Mouse (Mus musculus) G1E (cell line): ENCODE measurements around the gene Igsf21. TPM values are rescaled to one million over a fixed set of nuclear protein-coding genes. Genes with fewer than 3 reads are reported as not detected.

Experiments
- ATAC-seq: 2 replicates; pipeline ENCODE4 v1.8.0; 2016; ENCODE audit warnings: mild to moderate bottlenecking; ENCODE audit not compliant: insufficient number of reproducible peaks, poor library complexity, low FRiP score, severe bottlenecking; ENCODE audit errors: extremely low read depth
- DNase-seq: peaks from one replicate; pipeline ENCODE4 v3.0.0; 2012; ENCODE audit warnings: low spot score
- H3K27me3 ChIP-seq: 2 replicates; pipeline ENCODE4 v1.6.1; 2012; ENCODE audit warnings: mild to moderate bottlenecking, low read length, inconsistent platforms; ENCODE audit not compliant: insufficient read depth
- H3K36me3 ChIP-seq: replicated peaks from 2 replicates; pipeline ENCODE3; 2012; ENCODE audit warnings: mild to moderate bottlenecking, inconsistent platforms
- H3K4me1 ChIP-seq: 2 replicates; pipeline ENCODE4 v1.6.1; 2012; ENCODE audit warnings: low read depth, low read length, inconsistent platforms, mixed read lengths; ENCODE audit not compliant: insufficient read depth
- H3K4me3 ChIP-seq: 2 replicates; pipeline ENCODE4 v1.5.1; 2012; ENCODE audit warnings: low read depth, mild to moderate bottlenecking, inconsistent platforms, low read length, moderate library complexity, mixed read lengths
- H3K9me3 ChIP-seq: replicated peaks from 2 replicates; pipeline ENCODE4 v1.6.1; 2012; ENCODE audit warnings: inconsistent platforms
- CTCF ChIP-seq: IDR thresholded peaks from 2 replicates; pipeline ENCODE4 v1.5.1; 2012; ENCODE audit warnings: low read depth, low read length, inconsistent platforms, mixed read lengths
- GATA1 ChIP-seq: IDR thresholded peaks from 2 replicates; pipeline ENCODE4 v1.6.1; 2012; ENCODE audit warnings: borderline replicate concordance, low read length, inconsistent platforms, mixed read lengths
- GATA2 ChIP-seq: IDR thresholded peaks from 2 replicates; pipeline ENCODE4 v1.6.1; 2012; ENCODE audit warnings: low read depth, low read length, inconsistent platforms, borderline replicate concordance
- POLR2AphosphoS5 ChIP-seq: IDR thresholded peaks from 2 replicates; pipeline ENCODE4 v1.6.1; 2012; ENCODE audit warnings: low read depth, low read length, inconsistent platforms; ENCODE audit not compliant: insufficient replicate concordance
- TAL1 ChIP-seq: conservative IDR thresholded peaks from 2 replicates; pipeline ENCODE4 v1.6.1; 2012; ENCODE audit warnings: low read depth, low read length, inconsistent platforms, mixed read lengths
- polyA plus RNA-seq: library from polyadenylated mRNA; stranded (reverse); fragments of >175 nt; gene quantifications from 2 replicates; pipeline ENCODE4 v1.2.3, GENCODE M21; 2012
- total RNA-seq, 2 experiments: library from RNA; stranded (forward) in 1 of 2; stranded (reverse) in 1 of 2; fragments of 200-1000 nt in 1 of 2; fragments of >200 nt in 1 of 2; fragmentation: Nextera tagmentation in 1 of 2; gene quantifications; 2 replicates each; pipeline ENCODE4 v1.2.3; 2014 to 2017

Gene Igsf21
- total and polyA plus RNA-seq, 3 experiments = not detected

DNA sequence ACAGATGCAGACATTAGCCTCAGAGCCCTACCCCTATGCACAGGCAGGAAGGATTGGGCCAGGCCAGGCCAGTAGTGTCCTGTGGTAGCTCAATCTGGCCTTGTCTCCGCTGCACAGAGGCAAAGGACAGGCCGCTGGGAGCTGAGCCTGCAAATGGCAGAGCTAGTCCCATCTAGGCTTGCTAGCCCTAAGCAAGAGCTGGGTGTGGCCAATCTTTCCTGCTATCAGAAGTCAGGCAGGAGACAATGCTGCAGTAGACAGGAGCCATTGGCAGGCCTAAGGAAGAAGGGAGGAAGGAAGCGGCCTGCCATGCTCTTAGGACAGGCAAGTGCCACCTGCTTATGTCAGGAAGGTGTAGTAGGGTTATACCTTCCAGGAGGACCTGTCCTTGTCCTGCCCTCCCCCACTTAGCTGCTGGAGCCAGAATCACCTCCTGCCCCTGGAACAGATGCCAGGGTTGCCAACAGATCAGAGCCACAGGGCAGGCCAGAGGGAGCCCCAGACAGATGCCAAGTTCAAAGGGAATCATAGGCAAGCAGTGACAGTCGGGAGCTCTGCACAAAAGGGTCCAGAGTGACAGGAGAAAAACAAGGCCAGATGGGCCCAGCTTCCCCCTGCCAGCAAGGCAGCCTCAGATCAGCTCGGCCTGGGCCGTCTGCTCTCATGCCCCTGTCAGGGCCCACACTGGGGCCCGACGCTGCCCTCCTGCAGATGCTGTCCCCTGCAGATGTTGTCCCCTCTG lies 59.0 kb downstream of the Igsf21 start:
- ATAC-seq (no peak), DNase-seq (no peak)
- Histone ChIP-seq H3K4me1 (no peaks in the 10 kb centered on the region), H3K36me3 (no peaks in the 10 kb centered on the region), H3K9me3 (peaks cover 98% of the 10 kb centered on the region), H3K27me3 (no peaks in the 10 kb centered on the region), H3K4me3 (no peak overlapping the region)
- TF ChIP-seq GATA1 (no peak), POLR2AphosphoS5 (no peak), GATA2 (no peak), CTCF (no peak), TAL1 (no peak)

DNA sequence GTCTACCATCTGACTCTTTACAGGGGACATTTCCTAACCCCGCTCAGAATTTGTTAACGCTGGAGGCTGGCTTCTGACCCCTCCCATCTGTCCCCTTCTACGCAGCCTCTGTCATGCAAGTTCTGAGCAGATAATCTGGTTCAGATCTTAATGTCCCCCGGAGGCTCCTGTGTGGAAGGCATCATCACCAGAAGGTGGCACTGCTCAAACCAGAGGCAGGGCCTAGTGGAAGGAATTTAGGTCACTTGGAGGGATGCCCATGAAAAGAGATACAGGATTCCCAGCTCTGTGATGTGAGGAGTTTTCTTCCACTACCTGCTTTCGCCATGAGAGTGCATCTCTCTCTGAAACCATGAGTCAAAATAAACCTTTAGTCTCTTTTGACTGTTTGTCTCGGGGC lies 67.0 kb downstream of the Igsf21 start:
- TF ChIP-seq TAL1 (no peak), GATA2 (no peak), GATA1 (no peak), CTCF (no peak), POLR2AphosphoS5 (no peak)
- no peak for ATAC-seq
- Histone ChIP-seq H3K4me3 (no peak overlapping the region), H3K4me1 (no peaks in the 10 kb centered on the region), H3K9me3 (peaks cover 94% of the 10 kb centered on the region), H3K36me3 (no peaks in the 10 kb centered on the region), H3K27me3 (no peaks in the 10 kb centered on the region)
- no peak for DNase-seq

DNA sequence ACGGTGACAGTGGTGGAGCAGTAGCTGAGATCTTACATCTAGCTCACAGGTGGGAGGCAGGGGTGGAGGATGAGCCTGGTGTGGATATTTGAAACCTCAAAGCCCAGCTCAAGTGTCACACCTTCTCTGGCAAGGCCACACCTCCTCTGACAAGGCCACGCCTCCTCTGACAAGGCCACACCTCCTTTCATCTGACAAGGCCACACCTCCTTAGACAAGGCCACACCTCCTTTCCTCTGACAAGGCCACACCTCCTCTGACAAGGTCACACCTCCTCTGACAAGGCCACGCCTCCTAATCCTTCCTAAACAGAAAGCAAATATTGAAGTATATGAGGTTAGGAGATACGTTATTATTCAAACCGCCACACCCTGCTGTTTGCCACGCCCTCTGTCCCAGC lies 69.5 kb downstream of the Igsf21 start:
- no peak for DNase-seq
- no peak for ATAC-seq

DNA sequence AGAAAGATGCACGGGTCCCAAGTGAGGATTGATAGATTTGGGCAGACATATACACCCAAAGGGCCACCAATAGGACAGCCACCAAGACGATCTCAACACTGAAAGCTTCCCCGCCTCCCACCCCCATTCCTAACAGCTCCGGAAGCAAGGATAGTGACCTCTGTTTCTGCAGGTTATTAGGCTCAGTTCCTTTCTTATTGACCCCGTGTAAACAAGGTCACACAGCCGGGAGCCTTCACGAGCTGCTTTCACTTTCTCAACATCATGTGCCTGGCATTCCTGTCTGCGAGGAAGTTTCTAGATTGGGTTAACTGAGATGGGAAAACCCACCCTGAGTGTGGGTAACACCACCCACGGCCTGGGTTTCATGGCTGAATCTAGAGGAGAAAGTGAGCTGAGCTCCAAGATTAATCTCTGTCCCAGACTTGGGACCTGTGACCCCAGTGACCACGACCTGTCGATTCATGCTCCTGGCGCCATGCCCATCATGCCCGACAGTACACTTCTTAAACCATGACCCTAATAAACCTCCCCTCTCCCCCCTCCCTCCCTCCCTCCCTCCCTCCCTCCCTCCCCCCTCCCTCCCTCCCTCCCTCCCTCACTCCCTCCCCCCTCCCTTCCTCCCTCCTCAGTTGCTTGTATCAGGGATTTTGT lies 72.7 kb downstream of the Igsf21 start:
- no peak for TF ChIP-seq GATA2

More for the DNA sequence above, 69.5 kb downstream of the Igsf21 start:
- no peaks in the 10 kb centered on the region for H3K4me1 ChIP-seq
- H3K27me3 ChIP-seq = no peaks in the 10 kb centered on the region
- TF ChIP-seq GATA1 (no peak), CTCF (no peak), GATA2 (no peak), POLR2AphosphoS5 (no peak), TAL1 (no peak)
- H3K36me3 ChIP-seq = no peaks in the 10 kb centered on the region
- no peak overlapping the region for H3K4me3 ChIP-seq
- peaks cover 95% of the 10 kb centered on the region for H3K9me3 ChIP-seq

DNA sequence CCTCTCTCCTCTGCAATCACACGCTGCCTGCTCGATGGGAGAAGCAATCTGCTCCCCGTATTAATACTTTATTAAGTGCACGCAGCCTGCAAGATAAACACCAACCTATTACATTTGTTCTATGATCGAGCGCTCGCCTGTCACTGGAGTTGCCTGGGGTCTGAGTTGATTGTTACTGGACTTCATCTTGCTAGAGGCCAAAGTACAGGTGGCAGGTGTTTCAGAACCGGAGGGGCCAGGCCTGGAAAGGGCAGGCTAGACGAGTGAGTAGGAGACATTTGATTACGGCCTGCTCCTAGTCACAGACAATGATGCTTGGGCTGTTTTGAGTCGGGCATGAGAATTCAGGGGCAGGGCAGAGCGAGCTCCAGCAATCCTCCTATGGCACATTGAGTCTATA lies 73.5 kb downstream of the Igsf21 start:
- Histone ChIP-seq H3K4me3 (no peak overlapping the region), H3K27me3 (no peaks in the 10 kb centered on the region), H3K4me1 (no peaks in the 10 kb centered on the region; the same call in 1 of the 2 replicates), H3K36me3 (no peaks in the 10 kb centered on the region), H3K9me3 (peaks cover 91% of the 10 kb centered on the region)
- ATAC-seq (no peak), DNase-seq (no peak)
- TF ChIP-seq CTCF (no peak), GATA1 (no peak), GATA2 (no peak), POLR2AphosphoS5 (no peak), TAL1 (no peak)

More for the DNA sequence above, 72.7 kb downstream of the Igsf21 start:
- Histone ChIP-seq H3K4me3 (no peak overlapping the region), H3K4me1 (no peaks in the 10 kb centered on the region; the same call in 1 of the 2 replicates), H3K27me3 (no peaks in the 10 kb centered on the region), H3K9me3 (peaks cover 90% of the 10 kb centered on the region), H3K36me3 (no peaks in the 10 kb centered on the region)
- ATAC-seq = no peak
- no peak for DNase-seq

GRCm38 (mm10) chr4:140171917-140172316 lies 74.7 kb downstream of the Igsf21 start:
- no peak overlapping the region for H3K4me3 ChIP-seq
- no peaks in the 10 kb centered on the region for H3K27me3 ChIP-seq
- TF ChIP-seq GATA1 = no peak
- TF ChIP-seq POLR2AphosphoS5 = no peak
- no peak for TF ChIP-seq TAL1
- TF ChIP-seq GATA2 = no peak
- no peak for TF ChIP-seq CTCF
- DNase-seq (no peak), ATAC-seq (no peak)
- peaks cover 91% of the 10 kb centered on the region for H3K9me3 ChIP-seq
- no peaks in the 10 kb centered on the region; the same call in 1 of the 2 replicates for H3K4me1 ChIP-seq
- no peaks in the 10 kb centered on the region for H3K36me3 ChIP-seq
